Mouse (Mus musculus) olfactory bulb, adult 2 months (tissue): Measurements from ENCODE around the gene Sec14l1.

ENCODE experiments used
- CTCF ChIP-seq: fragments of 200-500 bp; IDR thresholded peaks from 2 replicates; pipeline ENCODE4 v1.5.1; 2012; ENCODE audit warnings: low read depth, mild to moderate bottlenecking, low read length, moderate library complexity; ENCODE audit not compliant: insufficient read depth
- POLR2A ChIP-seq: fragments of 200-500 bp; IDR thresholded peaks from 2 replicates; pipeline ENCODE4 v1.6.1; 2012; ENCODE audit warnings: mild to moderate bottlenecking, low read depth, low read length, moderate library complexity; ENCODE audit not compliant: insufficient read depth

GRCm38 (mm10) chr11:117073426-117073825 lies 41.5 kb upstream of the Sec14l1 start:
- no peak for TF ChIP-seq CTCF
- TF ChIP-seq POLR2A: no peak
